Mouse (Mus musculus): Measurements from ENCODE around the gene Plcg1. TPM values are rescaled to one million over a fixed set of nuclear protein-coding genes. Genes with fewer than 3 reads are reported as not detected.
A peak's percentile ranks its signal among the peaks of the same experiment; 100 is the strongest.

Plcg1 gene
- polyA plus RNA-seq, 1 experiment from 2014 or later = 47.4 TPM

DNA sequence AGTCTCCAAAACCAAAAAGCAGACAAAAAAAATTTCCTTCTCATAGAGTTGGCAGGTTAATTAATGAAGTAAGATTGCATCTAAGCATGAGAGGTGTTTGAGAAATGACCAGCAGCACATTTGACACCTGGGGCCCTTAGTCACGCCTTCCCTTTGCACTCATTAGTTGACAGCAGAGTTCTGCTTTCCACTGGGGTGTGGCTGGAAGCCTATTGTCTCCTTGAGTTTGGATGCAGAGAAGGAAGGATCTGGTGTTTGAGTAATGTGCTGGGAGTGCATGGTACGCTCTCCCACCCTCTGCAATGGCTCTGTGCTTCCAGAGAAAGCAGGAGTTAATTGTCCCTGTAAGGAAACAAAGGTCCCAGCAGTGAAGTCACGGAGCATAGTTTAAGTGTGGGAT, 5.4 kb downstream of the Plcg1 start:
- H3K4me3 ChIP-seq = no peak overlapping the region
- no peak overlapping the region for H3K4me2 ChIP-seq
- H3K27me3 ChIP-seq (replicated peaks) = no peaks in the 10 kb centered on the region
- peaks cover 86% of the 10 kb centered on the region for H3K4me1 ChIP-seq (replicated peaks)
- no peak overlapping the region for H3K9ac ChIP-seq
- no peak for ATAC-seq (ENCODE audit: insufficient number of reproducible peaks, low FRiP score)
- 93% methylated on average over 3 of the region's 3 CpGs for WGBS
- no peaks in the 10 kb centered on the region for H3K9me3 ChIP-seq (replicated peaks)
- H3K36me3 ChIP-seq = peaks cover 34% of the 10 kb centered on the region
- no peak overlapping the region for H3K27ac ChIP-seq (ENCODE audit: poor library complexity, severe bottlenecking)

- H3K36me3 ChIP-seq = peaks cover 34% of the 10 kb centered on the region
- 58% methylated on average over 5 of the region's 5 CpGs for WGBS
- no peak overlapping the region for H3K9ac ChIP-seq
- H3K9me3 ChIP-seq (replicated peaks) = no peaks in the 10 kb centered on the region
- ATAC-seq (ENCODE audit: insufficient number of reproducible peaks, low FRiP score) = no peak
- no peak overlapping the region for H3K4me2 ChIP-seq
- peaks cover 96% of the 10 kb centered on the region for H3K4me1 ChIP-seq (replicated peaks)
- H3K27me3 ChIP-seq (replicated peaks) = no peaks in the 10 kb centered on the region
- H3K27ac ChIP-seq (ENCODE audit: poor library complexity, severe bottlenecking) = no peak overlapping the region
- H3K4me3 ChIP-seq = no peak overlapping the region
Measured at GRCm38 (mm10) chr2:160738354-160738753, 7.3 kb downstream of the Plcg1 start.

DNA sequence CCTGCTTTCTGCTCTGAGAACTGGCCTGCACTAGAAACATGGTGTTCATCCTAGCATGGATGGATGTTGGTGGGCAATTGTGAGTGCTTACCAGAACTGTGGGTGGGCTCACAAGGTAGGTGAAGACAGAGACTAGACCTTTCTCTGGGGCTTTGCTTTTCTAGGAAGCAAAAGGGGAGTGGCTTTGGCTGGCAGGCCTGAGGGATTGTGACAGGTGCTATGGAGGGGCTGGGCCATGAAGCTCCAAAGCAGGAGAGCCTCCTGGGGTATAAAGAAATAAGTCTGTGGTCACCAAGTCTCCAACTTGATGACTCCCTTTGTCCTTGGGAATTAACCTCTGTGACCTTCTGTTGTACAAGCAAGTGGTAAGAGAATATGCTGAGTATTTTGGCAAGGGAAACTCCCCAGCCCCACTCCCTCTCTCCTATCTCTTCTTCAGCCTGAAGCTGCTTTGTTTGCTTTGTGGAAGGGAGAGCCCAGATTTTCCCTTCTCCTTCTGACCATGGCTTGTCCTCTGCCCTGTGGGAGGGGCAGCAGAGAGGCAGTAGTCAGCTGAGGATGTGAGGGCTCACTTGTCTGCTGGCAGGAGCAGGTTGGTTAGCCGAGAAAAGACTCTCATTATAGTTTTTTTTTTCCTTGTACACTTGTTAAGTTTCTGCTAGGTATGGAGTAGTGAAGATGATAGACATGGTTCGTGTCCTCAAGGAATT, 8.7 kb downstream of the Plcg1 start:
- Histone ChIP-seq H3K9me3 (replicated peaks) (no peaks in the 10 kb centered on the region), H3K9ac (no peak overlapping the region), H3K4me2 (no peak overlapping the region), H3K27ac (ENCODE audit: poor library complexity, severe bottlenecking) (peak overlapping the region; percentile 70), H3K36me3 (peaks cover 29% of the 10 kb centered on the region), H3K27me3 (replicated peaks) (no peaks in the 10 kb centered on the region), H3K4me3 (no peak overlapping the region), H3K4me1 (replicated peaks) (peaks cover 95% of the 10 kb centered on the region)
- ATAC-seq (ENCODE audit: insufficient number of reproducible peaks, low FRiP score) = no peak
- WGBS = 45% methylated on average over 2 of the region's 2 CpGs

- ATAC-seq (ENCODE audit: insufficient number of reproducible peaks, low FRiP score) = no peak
- 0 out of 2 replicates have a peak overlapping the region, but pooled peaks have one; percentile 34 for H3K27ac ChIP-seq (ENCODE audit: poor library complexity, severe bottlenecking)
- no peaks in the 10 kb centered on the region for H3K27me3 ChIP-seq (replicated peaks)
- 74% methylated on average over 11 of the region's 11 CpGs for WGBS
- peaks cover 94% of the 10 kb centered on the region for H3K4me1 ChIP-seq (replicated peaks)
- no peak overlapping the region for H3K4me3 ChIP-seq
- peaks cover 25% of the 10 kb centered on the region for H3K36me3 ChIP-seq
- H3K4me2 ChIP-seq = no peak overlapping the region
- no peak overlapping the region for H3K9ac ChIP-seq
- H3K9me3 ChIP-seq (replicated peaks) = no peaks in the 10 kb centered on the region
Measured at GRCm38 (mm10) chr2:160740521-160741156, 9.5 kb downstream of the Plcg1 start.

DNA sequence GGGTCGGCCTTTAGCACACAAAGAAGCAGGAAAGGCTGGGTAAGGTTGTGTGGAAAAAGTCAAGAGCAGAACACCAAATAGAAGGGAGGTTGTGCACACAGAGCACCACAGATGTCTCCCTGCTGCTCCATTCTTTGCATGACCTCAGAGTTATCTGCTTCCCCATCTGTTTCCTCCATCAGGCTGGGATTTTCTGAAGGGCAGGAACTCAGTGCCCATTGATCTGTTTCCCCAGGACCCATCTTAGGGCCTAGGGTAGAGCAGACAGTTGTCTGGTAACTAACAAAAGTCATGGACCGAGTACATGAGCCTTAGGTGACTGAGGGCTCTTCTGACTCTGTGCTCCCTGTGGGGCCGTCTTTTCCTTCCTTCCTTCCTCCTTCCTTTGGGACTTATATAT, 10.5 kb downstream of the Plcg1 start:
- no peak overlapping the region for H3K4me3 ChIP-seq
- no peak overlapping the region for H3K4me2 ChIP-seq
- H3K27me3 ChIP-seq (replicated peaks) = no peaks in the 10 kb centered on the region
- peaks cover 94% of the 10 kb centered on the region for H3K4me1 ChIP-seq (replicated peaks)
- no peak overlapping the region for H3K9ac ChIP-seq
- H3K27ac ChIP-seq (ENCODE audit: poor library complexity, severe bottlenecking) = no peak overlapping the region
- WGBS = 48% methylated on average over 3 of the region's 3 CpGs
- H3K9me3 ChIP-seq (replicated peaks) = no peaks in the 10 kb centered on the region
- ATAC-seq (ENCODE audit: insufficient number of reproducible peaks, low FRiP score) = no peak
- peaks cover 17% of the 10 kb centered on the region for H3K36me3 ChIP-seq

GRCm38 (mm10) chr2:160742161-160742609, 11.1 kb downstream of the Plcg1 start:
- no peak overlapping the region for H3K9ac ChIP-seq
- no peak overlapping the region for H3K4me3 ChIP-seq
- WGBS = 38% methylated on average over 1 of the region's 1 CpGs
- H3K27me3 ChIP-seq (replicated peaks) = no peaks in the 10 kb centered on the region
- H3K36me3 ChIP-seq = peaks cover 17% of the 10 kb centered on the region
- no peaks in the 10 kb centered on the region for H3K9me3 ChIP-seq (replicated peaks)
- ATAC-seq (ENCODE audit: insufficient number of reproducible peaks, low FRiP score) = no peak
- H3K4me2 ChIP-seq = no peak overlapping the region
- H3K27ac ChIP-seq (ENCODE audit: poor library complexity, severe bottlenecking) = peak overlapping the region; percentile 3; the same call in 1 of the 2 replicates
- H3K4me1 ChIP-seq (replicated peaks) = peaks cover 93% of the 10 kb centered on the region

GRCm38 (mm10) chr2:160744040-160744822, 13.1 kb downstream of the Plcg1 start:
- Histone ChIP-seq H3K4me1 (replicated peaks) (peaks cover 73% of the 10 kb centered on the region), H3K4me2 (no peak overlapping the region), H3K9me3 (replicated peaks) (0 out of 2 replicates have a peak, but pooled peaks cover 2% of the 10 kb centered on the region), H3K27me3 (replicated peaks) (no peaks in the 10 kb centered on the region), H3K27ac (ENCODE audit: poor library complexity, severe bottlenecking) (peak overlapping the region; percentile 56), H3K4me3 (no peak overlapping the region), H3K36me3 (peaks cover 33% of the 10 kb centered on the region), H3K9ac (0 out of 2 replicates have a peak overlapping the region, but pooled peaks have one; percentile 23)
- 85% methylated on average over 7 of the region's 7 CpGs for WGBS
- ATAC-seq (ENCODE audit: insufficient number of reproducible peaks, low FRiP score) = 0 out of 2 replicates have a peak, but pooled peaks have one; percentile 27

- peak overlapping the region; percentile 56 for H3K27ac ChIP-seq (ENCODE audit: poor library complexity, severe bottlenecking)
Measured at GRCm38 (mm10) chr2:160744823-160745210, 13.7 kb downstream of the Plcg1 start.

GRCm38 (mm10) chr2:160745497-160745896, 14.4 kb downstream of the Plcg1 start:
- WGBS = 65% methylated on average over 1 of the region's 1 CpGs
- Histone ChIP-seq H3K27ac (ENCODE audit: poor library complexity, severe bottlenecking) (no peak overlapping the region), H3K36me3 (peaks cover 46% of the 10 kb centered on the region)

More at GRCm38 (mm10) chr2:160744823-160745210, 13.7 kb downstream of the Plcg1 start:
- ATAC-seq (ENCODE audit: insufficient number of reproducible peaks, low FRiP score) = no peak
- Histone ChIP-seq H3K9ac (0 out of 2 replicates have a peak overlapping the region, but pooled peaks have one; percentile 23), H3K4me1 (replicated peaks) (peaks cover 67% of the 10 kb centered on the region), H3K4me3 (no peak overlapping the region), H3K27me3 (replicated peaks) (no peaks in the 10 kb centered on the region), H3K36me3 (peaks cover 39% of the 10 kb centered on the region), H3K9me3 (replicated peaks) (0 out of 2 replicates have a peak, but pooled peaks cover 2% of the 10 kb centered on the region), H3K4me2 (no peak overlapping the region)
- 74% methylated on average over 5 of the region's 5 CpGs for WGBS

DNA sequence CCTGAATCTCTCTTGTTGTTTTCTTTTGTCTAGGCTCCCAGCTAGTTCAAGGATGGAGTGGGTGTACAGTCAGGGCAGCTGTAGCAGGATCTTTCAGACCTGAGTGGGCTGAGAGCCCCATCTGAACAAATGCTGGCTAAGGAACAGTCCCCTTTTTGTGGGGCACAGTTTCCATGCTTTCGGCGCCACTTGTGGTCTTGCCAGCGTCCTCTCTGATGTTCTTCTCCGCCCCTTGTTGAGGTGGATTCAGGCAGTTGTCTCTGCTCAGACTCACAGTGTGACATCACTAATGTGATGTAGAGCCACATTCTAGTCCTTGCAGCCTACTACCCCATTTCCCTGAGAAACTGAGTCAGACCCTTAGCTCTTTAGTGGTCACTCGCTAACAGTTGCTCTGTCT, 15.5 kb downstream of the Plcg1 start:
- Histone ChIP-seq H3K27ac (ENCODE audit: poor library complexity, severe bottlenecking) (no peak overlapping the region), H3K36me3 (peaks cover 52% of the 10 kb centered on the region), H3K9me3 (replicated peaks) (0 out of 2 replicates have a peak, but pooled peaks cover 2% of the 10 kb centered on the region)

More at GRCm38 (mm10) chr2:160745497-160745896, 14.4 kb downstream of the Plcg1 start:
- Histone ChIP-seq H3K4me3 (no peak overlapping the region), H3K4me2 (no peak overlapping the region), H3K4me1 (replicated peaks) (peaks cover 60% of the 10 kb centered on the region), H3K27me3 (replicated peaks) (no peaks in the 10 kb centered on the region), H3K9me3 (replicated peaks) (0 out of 2 replicates have a peak, but pooled peaks cover 2% of the 10 kb centered on the region), H3K9ac (no peak overlapping the region)
- no peak for ATAC-seq (ENCODE audit: insufficient number of reproducible peaks, low FRiP score)

GRCm38 (mm10) chr2:160747075-160747474, 16.0 kb downstream of the Plcg1 start:
- no peak for ATAC-seq (ENCODE audit: insufficient number of reproducible peaks, low FRiP score)
- Histone ChIP-seq H3K27ac (ENCODE audit: poor library complexity, severe bottlenecking) (no peak overlapping the region), H3K9me3 (replicated peaks) (0 out of 2 replicates have a peak, but pooled peaks cover 2% of the 10 kb centered on the region), H3K4me2 (no peak overlapping the region), H3K4me3 (no peak overlapping the region), H3K9ac (no peak overlapping the region), H3K27me3 (replicated peaks) (no peaks in the 10 kb centered on the region), H3K36me3 (peaks cover 56% of the 10 kb centered on the region), H3K4me1 (replicated peaks) (peaks cover 44% of the 10 kb centered on the region)
- WGBS = 87% methylated on average over 10 of the region's 10 CpGs

More for the DNA sequence above, 15.5 kb downstream of the Plcg1 start:
- H3K27me3 ChIP-seq (replicated peaks) = no peaks in the 10 kb centered on the region
- H3K4me2 ChIP-seq = no peak overlapping the region
- H3K9ac ChIP-seq = no peak overlapping the region
- no peak for ATAC-seq (ENCODE audit: insufficient number of reproducible peaks, low FRiP score)
- WGBS = 90% methylated on average over 5 of the region's 5 CpGs
- H3K4me3 ChIP-seq = no peak overlapping the region
- peaks cover 49% of the 10 kb centered on the region for H3K4me1 ChIP-seq (replicated peaks)

All from heart, embryonic 12.5 days (tissue).